Mouse (Mus musculus): ENCODE data around the gene Cirbp. TPM values are rescaled to one million over a fixed set of nuclear protein-coding genes. Genes with fewer than 3 reads are reported as not detected.
A peak's percentile ranks its signal among the peaks of the same experiment; 100 is the strongest.

Cirbp gene
- polyA plus RNA-seq, 1 experiment: 150 TPM

GRCm38 (mm10) chr10:80142530-80142925, 23.3 kb upstream of the Cirbp start:
- Histone ChIP-seq H3K4me3 (ENCODE audit: insufficient read depth, low read length) (peak overlapping the region; percentile 73), H3K27ac (ENCODE audit: insufficient read depth, low read length) (peak overlapping the region; percentile 80), H3K4me1 (ENCODE audit: control insufficient read depth, insufficient read depth, low read length) (peaks cover 3% of the 10 kb centered on the region; the same call in 1 of the 2 replicates)
- TF ChIP-seq POLR2A (IDR thresholded peaks at IDR 0.05; ENCODE audit: extremely low read depth, insufficient read depth, low read length) (no peak), CTCF (IDR thresholded peaks at IDR 0.05; ENCODE audit: extremely low read depth, insufficient read depth, low read length) (no peak)

GRCm38 (mm10) chr10:80143664-80144063, 22.1 kb upstream of the Cirbp start:
- Histone ChIP-seq H3K4me1 (ENCODE audit: control insufficient read depth, insufficient read depth, low read length) (peaks cover 3% of the 10 kb centered on the region; the same call in 1 of the 2 replicates), H3K4me3 (ENCODE audit: insufficient read depth, low read length) (no peak overlapping the region), H3K27ac (ENCODE audit: insufficient read depth, low read length) (no peak overlapping the region)
- no peak for TF ChIP-seq CTCF (IDR thresholded peaks at IDR 0.05; ENCODE audit: extremely low read depth, insufficient read depth, low read length)
- TF ChIP-seq POLR2A (IDR thresholded peaks at IDR 0.05; ENCODE audit: extremely low read depth, insufficient read depth, low read length): no peak

DNA sequence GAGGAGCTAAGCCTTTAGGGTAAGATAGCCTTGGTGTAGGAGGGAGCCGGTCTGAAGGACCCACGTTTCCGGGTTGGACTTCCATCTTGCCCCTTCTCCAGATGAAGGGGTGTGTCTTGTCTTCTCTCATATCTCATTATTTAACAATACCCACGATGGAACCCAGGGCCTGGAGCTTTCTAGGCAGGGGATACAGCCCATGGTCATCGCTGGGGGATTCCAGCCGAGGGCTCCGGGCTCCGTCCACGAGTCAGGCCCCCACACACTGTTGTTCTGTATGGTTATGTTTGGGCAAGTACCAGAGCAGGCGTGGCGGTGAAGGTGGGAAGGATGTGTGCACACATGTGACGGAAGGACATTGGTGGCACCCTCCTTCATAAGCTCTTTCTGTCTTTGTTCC, 21.6 kb upstream of the Cirbp start:
- no peak overlapping the region for H3K27ac ChIP-seq (ENCODE audit: insufficient read depth, low read length)
- TF ChIP-seq POLR2A (IDR thresholded peaks at IDR 0.05; ENCODE audit: extremely low read depth, insufficient read depth, low read length): no peak
- TF ChIP-seq CTCF (IDR thresholded peaks at IDR 0.05; ENCODE audit: extremely low read depth, insufficient read depth, low read length): no peak
- H3K4me1 ChIP-seq (ENCODE audit: control insufficient read depth, insufficient read depth, low read length): peaks cover 3% of the 10 kb centered on the region; the same call in 1 of the 2 replicates
- no peak overlapping the region for H3K4me3 ChIP-seq (ENCODE audit: insufficient read depth, low read length)

- peaks cover 3% of the 10 kb centered on the region; the same call in 1 of the 2 replicates for H3K4me1 ChIP-seq (ENCODE audit: control insufficient read depth, insufficient read depth, low read length)
- H3K4me3 ChIP-seq (ENCODE audit: insufficient read depth, low read length): no peak overlapping the region
- peak; percentile 63 for TF ChIP-seq CTCF (IDR thresholded peaks at IDR 0.05; ENCODE audit: extremely low read depth, insufficient read depth, low read length)
- TF ChIP-seq POLR2A (IDR thresholded peaks at IDR 0.05; ENCODE audit: extremely low read depth, insufficient read depth, low read length): no peak
- H3K27ac ChIP-seq (ENCODE audit: insufficient read depth, low read length): no peak overlapping the region
These were observed 20.6 kb upstream of the Cirbp start for GRCm38 (mm10) chr10:80144864-80145838.

GRCm38 (mm10) chr10:80145896-80146295, 19.9 kb upstream of the Cirbp start:
- TF ChIP-seq CTCF (IDR thresholded peaks at IDR 0.05; ENCODE audit: extremely low read depth, insufficient read depth, low read length) (no peak), POLR2A (IDR thresholded peaks at IDR 0.05; ENCODE audit: extremely low read depth, insufficient read depth, low read length) (0 out of 2 replicates have a peak, but pooled peaks have one; percentile 2)
- H3K4me3 ChIP-seq (ENCODE audit: insufficient read depth, low read length): no peak overlapping the region
- H3K27ac ChIP-seq (ENCODE audit: insufficient read depth, low read length): no peak overlapping the region
- peaks cover 3% of the 10 kb centered on the region; the same call in 1 of the 2 replicates for H3K4me1 ChIP-seq (ENCODE audit: control insufficient read depth, insufficient read depth, low read length)

GRCm38 (mm10) chr10:80146568-80147011, 19.2 kb upstream of the Cirbp start:
- no peak overlapping the region for H3K4me3 ChIP-seq (ENCODE audit: insufficient read depth, low read length)
- TF ChIP-seq POLR2A (IDR thresholded peaks at IDR 0.05; ENCODE audit: extremely low read depth, insufficient read depth, low read length) (no peak), CTCF (IDR thresholded peaks at IDR 0.05; ENCODE audit: extremely low read depth, insufficient read depth, low read length) (no peak)
- H3K27ac ChIP-seq (ENCODE audit: insufficient read depth, low read length): peak overlapping the region; percentile 30; the same call in 1 of the 2 replicates
- peaks cover 3% of the 10 kb centered on the region; the same call in 1 of the 2 replicates for H3K4me1 ChIP-seq (ENCODE audit: control insufficient read depth, insufficient read depth, low read length)

DNA sequence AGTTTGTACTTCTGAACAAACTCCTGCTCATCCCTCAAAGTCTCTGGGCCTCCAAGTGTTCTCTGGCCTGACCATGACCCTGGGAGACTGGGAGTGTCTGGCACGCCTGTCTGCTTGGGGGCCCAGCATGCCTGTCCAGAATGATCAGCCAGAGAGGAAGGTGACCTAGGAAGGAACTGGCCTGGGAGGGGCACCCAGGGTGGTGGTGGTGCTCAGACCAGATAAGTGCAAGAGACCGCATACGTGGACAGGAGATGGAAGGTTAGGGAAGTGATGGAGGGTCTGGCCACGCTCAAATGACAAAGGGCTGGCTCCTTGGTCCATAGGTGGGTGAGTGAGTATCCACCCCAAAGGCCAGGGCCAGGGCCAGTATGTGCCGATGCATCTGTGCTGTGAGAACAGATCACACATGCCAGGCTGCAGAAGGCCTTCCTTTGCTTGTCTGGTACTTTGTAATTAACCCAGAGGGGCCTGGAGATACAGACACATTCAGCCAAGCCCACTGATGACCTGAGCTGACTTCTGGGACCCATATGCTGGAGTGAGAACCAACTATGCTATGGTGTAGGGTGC, 18.6 kb upstream of the Cirbp start:
- Histone ChIP-seq H3K4me3 (ENCODE audit: insufficient read depth, low read length) (peak overlapping the region; percentile 86; the same call in 1 of the 2 replicates), H3K4me1 (ENCODE audit: control insufficient read depth, insufficient read depth, low read length) (peaks cover 3% of the 10 kb centered on the region; the same call in 1 of the 2 replicates), H3K27ac (ENCODE audit: insufficient read depth, low read length) (peak overlapping the region; percentile 4)
- TF ChIP-seq POLR2A (IDR thresholded peaks at IDR 0.05; ENCODE audit: extremely low read depth, insufficient read depth, low read length) (no peak), CTCF (IDR thresholded peaks at IDR 0.05; ENCODE audit: extremely low read depth, insufficient read depth, low read length) (no peak)

- peak; percentile 77 for TF ChIP-seq POLR2A (IDR thresholded peaks at IDR 0.05; ENCODE audit: extremely low read depth, insufficient read depth, low read length)
- TF ChIP-seq CTCF (IDR thresholded peaks at IDR 0.05; ENCODE audit: extremely low read depth, insufficient read depth, low read length): peak; percentile 25; the same call in 1 of the 2 replicates
- peak within 1 kb of the TSS; percentile 93 for H3K27ac ChIP-seq (ENCODE audit: insufficient read depth, low read length)
- H3K4me1 ChIP-seq (ENCODE audit: control insufficient read depth, insufficient read depth, low read length): peaks cover 3% of the 10 kb centered on the region; the same call in 1 of the 2 replicates
- peak within 1 kb of the TSS; percentile 86 for H3K4me3 ChIP-seq (ENCODE audit: insufficient read depth, low read length)
These were observed 17.8 kb upstream of the Cirbp start, which contains the start of gene Midn for GRCm38 (mm10) chr10:80147719-80148601. Midn (plus strand) TSS chr10:80148272.
